9 mouse cellular contexts compared by ENCODE assay signal in genomic region chr3:88621537-88622112, GRCm38 (mm10). TPM values are rescaled to one million over a fixed set of nuclear protein-coding genes. Genes with fewer than 3 reads are reported as not detected.
DNase-seq lines count a peak whose midpoint lies in the region; ATAC-seq and TF ChIP-seq lines count a peak whose summit lies in the region.
"Had no signal": no experiment of that assay in that cellular context is flagged by ENCODE, and none has a peak within 500 bp of the region (broad histone marks: within the 10 kb centered on the region; RNA-seq: fewer than 3 reads in every experiment).

No protein-coding gene starts in this region.

- H3K9ac ChIP-seq in intestine, embryonic 16.5 days (ENCODE audit: low read depth, low read length) = peak overlapping the region; percentile 95
- peak overlapping the region; percentile 94 for H3K9ac ChIP-seq in liver, postnatal 0 days (replicated peaks)

- peak overlapping the region; percentile 96 for H3K4me3 ChIP-seq in megakaryocyte, embryonic 14.5 days (replicated peaks)
- peak overlapping the region; percentile 87 for H3K4me3 ChIP-seq in intestine, embryonic 16.5 days (ENCODE audit: low read length)
- peak overlapping the region; percentile 89 for H3K4me3 ChIP-seq in liver, postnatal 0 days (ENCODE audit: low read depth, low read length)

- H3K27ac ChIP-seq in intestine, embryonic 16.5 days (ENCODE audit: low read length) = peak overlapping the region; percentile 89
- H3K27ac ChIP-seq in liver, postnatal 0 days (ENCODE audit: low read depth) = peak overlapping the region; percentile 94

- peak overlapping the region; percentile 85 for H3K4me2 ChIP-seq in intestine, embryonic 16.5 days (ENCODE audit: low read depth, low read length)
- peak overlapping the region; percentile 100 for H3K4me2 ChIP-seq in liver, postnatal 0 days (ENCODE audit: low read depth, low read length)

- no peaks in the 10 kb centered on the region for H3K9me3 ChIP-seq in megakaryocyte, embryonic 14.5 days
- no peaks in the 10 kb centered on the region for H3K9me3 ChIP-seq in intestine, embryonic 16.5 days (ENCODE audit: control insufficient read depth, low read length)
- no peaks in the 10 kb centered on the region for H3K9me3 ChIP-seq in liver, postnatal 0 days (ENCODE audit: low read length)

- no peak for TF ChIP-seq EP300 in liver, postnatal 0 days (IDR thresholded peaks at IDR 0.05; ENCODE audit: low read depth)

- H3K36me3 ChIP-seq in megakaryocyte, embryonic 14.5 days (replicated peaks; ENCODE audit: low read length) = peaks cover 47% of the 10 kb centered on the region
- H3K36me3 ChIP-seq in intestine, embryonic 16.5 days (ENCODE audit: control insufficient read depth, insufficient read depth, low read length) = no peaks in the 10 kb centered on the region
- H3K36me3 ChIP-seq in liver, postnatal 0 days (replicated peaks; ENCODE audit: insufficient read depth, low read length) = 0 out of 2 replicates have a peak, but pooled peaks cover 10% of the 10 kb centered on the region

- no peak for ATAC-seq in megakaryocyte, adult 5-6 weeks (ENCODE audit: poor library complexity, severe bottlenecking)
- peak; percentile 19 for ATAC-seq in intestine, embryonic 16.5 days
- ATAC-seq in liver, postnatal 0 days = peak; percentile 12; the same call in 1 of the 2 replicates

- peaks cover 86% of the 10 kb centered on the region for H3K4me1 ChIP-seq in megakaryocyte, embryonic 14.5 days
- H3K4me1 ChIP-seq in intestine, embryonic 16.5 days (ENCODE audit: control insufficient read depth, insufficient read depth, low read length) = peaks cover 35% of the 10 kb centered on the region
- H3K4me1 ChIP-seq in liver, postnatal 0 days (ENCODE audit: insufficient read depth) = peaks cover 67% of the 10 kb centered on the region

- no peak for TF ChIP-seq CTCF in liver, postnatal 0 days (IDR thresholded peaks at IDR 0.05; ENCODE audit: low read depth)

- no peaks in the 10 kb centered on the region for H3K27me3 ChIP-seq in megakaryocyte, embryonic 14.5 days (replicated peaks)
- H3K27me3 ChIP-seq in intestine, embryonic 16.5 days (replicated peaks; ENCODE audit: control insufficient read depth, insufficient read depth, low read length) = no peaks in the 10 kb centered on the region
- no peaks in the 10 kb centered on the region for H3K27me3 ChIP-seq in liver, postnatal 0 days (ENCODE audit: insufficient read depth, low read length)

- under 1% methylated on average over 34 of the region's 36 CpGs for WGBS in intestine, embryonic 16.5 days
- under 1% methylated on average over 29 of the region's 36 CpGs for WGBS in liver, postnatal 0 days (ENCODE audit: insufficient replicate concordance)

- peak; percentile 10 for DNase-seq in brain, embryonic 18.5 days (ENCODE audit: low read depth, low spot score)
- peak; percentile 78 for DNase-seq in gastrocnemius, postnatal 25 days
- DNase-seq in liver, postnatal 0 days = peak; percentile 59
- DNase-seq in retina, embryonic 14.5 days (ENCODE audit: low spot score) = peak; percentile 55
- DNase-seq in left cerebral cortex, adult 8-10 months (ENCODE audit: low spot score in 2 of 2) = no peak

RNA-seq across cellular contexts. Expression of gene Arhgef2, which starts 15.9 kb away (rescaled TPM):
- 302 and 446 TPM in 2 replicates for polyA plus RNA-seq in megakaryocyte, embryonic 14.5 days (2012; ENCODE audit: insufficient read depth, low replicate concordance)
- total RNA-seq in megakaryocyte, adult 5-6 weeks (2015) = 71.1 and 85.9 TPM in 2 replicates
- 49.6 and 73.1 TPM in 2 replicates for total RNA-seq in megakaryocyte, adult 5-6 weeks (2017)
- total RNA-seq in gastrocnemius, postnatal 25 days (2021) = 10 to 100 TPM; 28.1 to 33.0 TPM
- polyA plus RNA-seq in intestine, embryonic 16.5 days (2015; fragmentation: Nextera tagmentation; extraction: Ambion mirVana) = 41.5 and 43.7 TPM in 2 replicates
- polyA plus RNA-seq in liver, postnatal 0 days (2015; fragmentation: Nextera tagmentation; extraction: Ambion mirVana) = 13.7 and 13.8 TPM in 2 replicates
- 100 to 1,000 TPM; 228 to 247 (median 232) TPM for total RNA-seq in left cerebral cortex, adult 8-10 months (2022)

RNA-seq across cellular contexts. Expression of gene Rxfp4, which starts 31.3 kb away (rescaled TPM):
- polyA plus RNA-seq in megakaryocyte, embryonic 14.5 days (2012; ENCODE audit: insufficient read depth, low replicate concordance) = not detected in 2 replicates
- total RNA-seq in megakaryocyte, adult 5-6 weeks (2015) = not detected in 2 replicates
- not detected in 2 replicates for total RNA-seq in megakaryocyte, adult 5-6 weeks (2017)
- not detected for total RNA-seq in gastrocnemius, postnatal 25 days (2021)
- not detected in 2 replicates for polyA plus RNA-seq in intestine, embryonic 16.5 days (2015; fragmentation: Nextera tagmentation; extraction: Ambion mirVana)
- polyA plus RNA-seq in liver, postnatal 0 days (2015; fragmentation: Nextera tagmentation; extraction: Ambion mirVana) = not detected in 2 replicates
- total RNA-seq in left cerebral cortex, adult 8-10 months (2022) = not detected
- total RNA-seq: adrenal gland, adult 18-20 months had no signal

RNA-seq across cellular contexts. Expression of gene Ssr2, which starts 45.9 kb away (rescaled TPM):
- 111 and 307 TPM in 2 replicates for polyA plus RNA-seq in megakaryocyte, embryonic 14.5 days (2012; ENCODE audit: insufficient read depth, low replicate concordance)
- 207 and 216 TPM in 2 replicates for total RNA-seq in megakaryocyte, adult 5-6 weeks (2015)
- 93.2 and 107 TPM in 2 replicates for total RNA-seq in megakaryocyte, adult 5-6 weeks (2017)
- 10 to 100 TPM; 52.2 to 63.2 TPM for total RNA-seq in gastrocnemius, postnatal 25 days (2021)
- polyA plus RNA-seq in intestine, embryonic 16.5 days (2015; fragmentation: Nextera tagmentation; extraction: Ambion mirVana) = 371 and 377 TPM in 2 replicates
- 141 and 155 TPM in 2 replicates for polyA plus RNA-seq in liver, postnatal 0 days (2015; fragmentation: Nextera tagmentation; extraction: Ambion mirVana)
- 10 to 100 TPM; 85.5 to 93.2 (median 89.8) TPM for total RNA-seq in left cerebral cortex, adult 8-10 months (2022)

Comparison
In these comparisons a context has a peak if more than half of its experiments do, and no peak if none do; other contexts are left out.
1. DNase-seq: peak in brain, embryonic 18.5 days (single experiment), gastrocnemius, postnatal 25 days (single experiment), liver, postnatal 0 days (single experiment) and retina, embryonic 14.5 days (single experiment); none in left cerebral cortex, adult 8-10 months (0 of 2).
2. Peak in every context shown above with its lines, with median percentiles within 50 percentile points of each other: H3K4me3 ChIP-seq.